Mouse (Mus musculus) ZHBTc4 (cell line): ENCODE data around the gene Gm3298.
"Not testable (repeated sequence)": the region's sequence is repeated elsewhere in the genome, so short reads cannot be mapped to it uniquely, and the experiment has no call there.

Experiments used
- DNase-seq: peaks from one replicate; pipeline ENCODE4 v3.0.0-alpha.2; 2011; ENCODE audit warnings: low read depth, low spot score

Gm3298 gene

GRCm38 (mm10) chr14:5015591-5015990, at the start of gene Gm3298:
Gene Gm3298, plus strand, starts transcription at chr14:5015891.
- DNase-seq = not testable (repeated sequence)

DNA sequence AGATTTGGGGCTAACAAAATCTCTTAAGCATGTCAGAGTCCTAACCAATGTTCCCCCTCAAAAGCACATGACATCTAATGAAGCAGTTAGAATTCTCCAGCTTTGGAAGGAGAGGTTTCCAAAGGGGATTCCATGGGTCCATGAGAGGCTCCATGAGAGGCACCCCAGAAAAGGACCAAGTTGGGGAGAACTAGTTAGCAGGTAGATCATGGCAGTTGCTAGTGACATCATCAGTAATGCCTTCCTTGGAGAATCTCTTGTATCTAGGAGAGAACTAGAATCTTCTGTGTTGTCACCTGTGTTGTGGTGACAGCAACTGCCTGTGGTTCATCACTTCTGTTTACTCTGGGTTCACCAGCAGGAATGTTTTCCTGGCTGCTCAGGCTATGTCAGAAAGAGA, 32.1 kb upstream of the Gm3298 start, which contains the start of gene Gm8297:
Gene Gm8297 (plus strand): TSS at position 301 of the 400 bp plus-strand sequence.
- DNase-seq = not testable (repeated sequence)

DNA sequence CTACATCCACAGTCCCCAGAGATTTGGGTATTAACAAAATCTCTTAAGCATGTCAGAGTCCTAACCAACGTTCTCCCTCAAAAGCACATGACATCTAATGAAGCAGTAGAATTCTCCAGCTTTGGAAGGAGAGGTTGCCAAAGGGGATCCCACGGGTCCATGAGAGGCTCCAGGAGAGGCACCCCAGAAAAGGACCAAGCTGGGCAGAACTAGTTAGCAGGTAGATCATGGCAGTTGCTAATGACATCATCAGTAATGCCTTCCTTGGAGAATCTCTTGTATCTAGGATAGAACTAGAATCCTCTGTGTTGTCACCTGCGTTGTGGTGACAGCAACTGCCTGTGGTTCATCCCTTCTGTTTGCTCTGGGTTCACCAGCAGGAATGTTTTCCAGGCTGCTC, 34.6 kb downstream of the Gm3298 start, which contains the start of gene 4930555G01Rik:
Gene 4930555G01Rik (plus strand): TSS at position 301 of the 400 bp plus-strand sequence.
- not testable (repeated sequence) for DNase-seq
